Mouse (Mus musculus) c-Kit-positive CD71-positive TER-119-positive erythroid progenitor cells, embryonic 14.5 days (primary cell): ENCODE measurements around the gene Gtf2ird2.

ENCODE experiments used
- DNase-seq: peaks from one replicate; pipeline ENCODE4 v3.0.0-alpha.2; 2013; ENCODE audit warnings: low spot score

Gtf2ird2 gene

GRCm38 (mm10) chr5:134183880-134184808 is at the start of gene Gtf2ird2:
TSS of gene Gtf2ird2 (plus strand) at chr5:134184019.
- DNase-seq: peak; percentile 98

- no peak for DNase-seq
Observed at GRCm38 (mm10) chr5:134136022-134136421, 47.8 kb upstream of the Gtf2ird2 start.

GRCm38 (mm10) chr5:134137933-134138332 is 45.9 kb upstream of the Gtf2ird2 start:
- DNase-seq: no peak

- DNase-seq: no peak
Observed at GRCm38 (mm10) chr5:134139429-134139828, 44.4 kb upstream of the Gtf2ird2 start.

GRCm38 (mm10) chr5:134141236-134141635 is 42.6 kb upstream of the Gtf2ird2 start:
- no peak for DNase-seq

GRCm38 (mm10) chr5:134142381-134142780 is 41.4 kb upstream of the Gtf2ird2 start:
- no peak for DNase-seq

- no peak for DNase-seq
Observed at GRCm38 (mm10) chr5:134144986-134145385, 38.8 kb upstream of the Gtf2ird2 start.

- DNase-seq: no peak
Observed at GRCm38 (mm10) chr5:134147194-134147753, 36.5 kb upstream of the Gtf2ird2 start.

- DNase-seq: no peak
Observed at GRCm38 (mm10) chr5:134148153-134148552, 35.7 kb upstream of the Gtf2ird2 start.

- DNase-seq: no peak
Observed at GRCm38 (mm10) chr5:134151895-134152294, 31.9 kb upstream of the Gtf2ird2 start.

GRCm38 (mm10) chr5:134155916-134156466 is 27.8 kb upstream of the Gtf2ird2 start:
- no peak for DNase-seq

GRCm38 (mm10) chr5:134164688-134165087 is 19.1 kb upstream of the Gtf2ird2 start:
- DNase-seq: no peak

- no peak for DNase-seq
Observed at GRCm38 (mm10) chr5:134166642-134167041, 17.2 kb upstream of the Gtf2ird2 start.

GRCm38 (mm10) chr5:134168033-134168432 is 15.8 kb upstream of the Gtf2ird2 start:
- DNase-seq: no peak

- DNase-seq: no peak
Observed at GRCm38 (mm10) chr5:134169231-134169630, 14.6 kb upstream of the Gtf2ird2 start.

- no peak for DNase-seq
Observed at GRCm38 (mm10) chr5:134170167-134170566, 13.7 kb upstream of the Gtf2ird2 start.

GRCm38 (mm10) chr5:134173206-134173605 is 10.6 kb upstream of the Gtf2ird2 start:
- DNase-seq: peak; percentile 60

GRCm38 (mm10) chr5:134175696-134176095 is 8.1 kb upstream of the Gtf2ird2 start:
- peak; percentile 29 for DNase-seq

- peak; percentile 84 for DNase-seq
Observed at GRCm38 (mm10) chr5:134176169-134176881, 7.5 kb upstream of the Gtf2ird2 start, which contains the start of gene Rcc1l. TSS of gene Rcc1l (minus strand) at chr5:134176774.

- no peak for DNase-seq
Observed at GRCm38 (mm10) chr5:134178536-134178935, 5.3 kb upstream of the Gtf2ird2 start.

GRCm38 (mm10) chr5:134179871-134180270 is 3.9 kb upstream of the Gtf2ird2 start:
- DNase-seq: peak; percentile 83

- no peak for DNase-seq
Observed at GRCm38 (mm10) chr5:134182172-134182571, 1.6 kb upstream of the Gtf2ird2 start.
